Mouse (Mus musculus): ENCODE data around the gene Tac4. TPM values are rescaled to one million over a fixed set of nuclear protein-coding genes. Genes with fewer than 3 reads are reported as not detected.

Tac4 gene
- total RNA-seq, 1 experiment: 0.18 TPM

- no peak overlapping the region for H3K4me3 ChIP-seq (ENCODE audit: insufficient read depth in 1 of 2, low read depth in 1 of 2, low read length in 2 of 2, poor library complexity in 1 of 2, severe bottlenecking in 1 of 2)
- H3K27ac ChIP-seq (ENCODE audit: insufficient read depth, low read depth, low read length, poor library complexity, severe bottlenecking): no peak overlapping the region
- DNase-seq (ENCODE audit: low read depth, low spot score): no peak
- H3K36me3 ChIP-seq (ENCODE audit: control insufficient read depth, insufficient read depth, low read length, poor library complexity, severe bottlenecking): peaks cover 9% of the 10 kb centered on the region
- H3K4me1 ChIP-seq (ENCODE audit: control insufficient read depth in 2 of 2, insufficient read depth in 2 of 2, low read length in 2 of 2, poor library complexity in 1 of 2): peaks cover 7 to 60% of the 10 kb centered on the region in 2 experiments
- H3K9ac ChIP-seq (ENCODE audit: insufficient read depth, low read depth, low read length, poor library complexity, severe bottlenecking): no peak overlapping the region
- TF ChIP-seq ZC3H11A (IDR thresholded peaks at IDR 0.05; ENCODE audit: borderline replicate concordance, low read depth, low read length) (no peak), HCFC1 (IDR thresholded peaks at IDR 0.05; ENCODE audit: borderline replicate concordance, insufficient read depth, low read length) (no peak), ZNF384 (IDR thresholded peaks at IDR 0.05; ENCODE audit: low read depth, low read length) (no peak), CHD2 (IDR thresholded peaks at IDR 0.05; ENCODE audit: low read depth, low read length) (no peak), MAFK (IDR thresholded peaks at IDR 0.05; ENCODE audit: insufficient read depth, low read depth, low read length) (no peak)
- no peaks in the 10 kb centered on the region for H3K9me3 ChIP-seq (ENCODE audit: control insufficient read depth, insufficient read depth, low read depth, low read length)
- in situ Hi-C loops (cut with MboI; ENCODE audit: low sequenced_read_pairs in 2 of 2, unreplicated experiment in 2 of 2): no loop called here
Measured at GRCm38 (mm10) chr11:95264455-95265013, 3.2 kb downstream of the Tac4 start.

DNA sequence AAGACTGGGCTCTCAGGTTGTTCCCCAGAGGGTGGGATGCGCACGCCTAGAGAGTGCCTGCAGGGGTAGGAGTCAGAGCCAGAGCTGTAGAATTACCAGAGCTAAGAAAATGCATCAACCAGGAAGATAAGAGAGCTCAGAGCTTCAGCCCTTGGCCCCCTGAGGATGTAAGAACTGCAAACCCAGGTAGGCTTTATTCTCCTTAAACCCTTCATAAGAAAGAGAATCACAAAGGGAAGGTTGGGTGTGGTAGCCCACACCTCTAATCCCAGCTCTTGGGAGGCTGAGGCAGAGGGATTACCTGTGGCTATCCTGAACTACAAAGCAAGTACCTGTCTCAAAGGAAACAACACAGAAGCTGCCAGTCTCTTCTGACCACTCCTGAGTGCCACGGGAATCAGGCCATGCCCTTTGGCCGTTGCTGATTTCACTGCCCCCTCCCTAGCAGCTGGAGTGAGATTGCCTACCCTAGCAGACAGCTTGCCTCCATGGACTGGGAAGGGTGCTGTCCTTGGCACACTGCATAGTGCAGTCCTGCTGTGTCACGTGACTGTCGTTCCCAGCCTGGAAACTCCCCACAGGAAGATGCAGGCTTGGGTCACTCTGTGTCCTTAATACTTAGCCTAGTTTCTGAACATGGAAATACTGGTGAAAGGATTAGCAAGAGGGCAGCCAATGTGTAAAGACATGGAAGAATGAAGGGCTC is 5.4 kb downstream of the Tac4 start:
- H3K4me1 ChIP-seq (ENCODE audit: control insufficient read depth in 2 of 2, insufficient read depth in 2 of 2, low read length in 2 of 2, poor library complexity in 1 of 2): peaks cover 7 to 51% of the 10 kb centered on the region in 2 experiments
- H3K36me3 ChIP-seq (ENCODE audit: control insufficient read depth, insufficient read depth, low read length, poor library complexity, severe bottlenecking): peaks cover 22% of the 10 kb centered on the region
- in situ Hi-C loops (cut with MboI; ENCODE audit: low sequenced_read_pairs in 2 of 2, unreplicated experiment in 2 of 2): no loop called here
- H3K27ac ChIP-seq (ENCODE audit: insufficient read depth, low read depth, low read length, poor library complexity, severe bottlenecking): peak overlapping the region; percentile 76
- no peaks in the 10 kb centered on the region for H3K9me3 ChIP-seq (ENCODE audit: control insufficient read depth, insufficient read depth, low read depth, low read length)
- TF ChIP-seq ZNF384 (IDR thresholded peaks at IDR 0.05; ENCODE audit: low read depth, low read length): no peak
- TF ChIP-seq ZC3H11A (IDR thresholded peaks at IDR 0.05; ENCODE audit: borderline replicate concordance, low read depth, low read length): no peak
- TF ChIP-seq MAFK (IDR thresholded peaks at IDR 0.05; ENCODE audit: insufficient read depth, low read depth, low read length): no peak
- no peak for TF ChIP-seq CHD2 (IDR thresholded peaks at IDR 0.05; ENCODE audit: low read depth, low read length)
- no peak for TF ChIP-seq HCFC1 (IDR thresholded peaks at IDR 0.05; ENCODE audit: borderline replicate concordance, insufficient read depth, low read length)
- DNase-seq (ENCODE audit: low read depth, low spot score): no peak
- H3K4me3 ChIP-seq (ENCODE audit: insufficient read depth in 1 of 2, low read depth in 1 of 2, low read length in 2 of 2, poor library complexity in 1 of 2, severe bottlenecking in 1 of 2): no peak overlapping the region
- H3K9ac ChIP-seq (ENCODE audit: insufficient read depth, low read depth, low read length, poor library complexity, severe bottlenecking): no peak overlapping the region

DNA sequence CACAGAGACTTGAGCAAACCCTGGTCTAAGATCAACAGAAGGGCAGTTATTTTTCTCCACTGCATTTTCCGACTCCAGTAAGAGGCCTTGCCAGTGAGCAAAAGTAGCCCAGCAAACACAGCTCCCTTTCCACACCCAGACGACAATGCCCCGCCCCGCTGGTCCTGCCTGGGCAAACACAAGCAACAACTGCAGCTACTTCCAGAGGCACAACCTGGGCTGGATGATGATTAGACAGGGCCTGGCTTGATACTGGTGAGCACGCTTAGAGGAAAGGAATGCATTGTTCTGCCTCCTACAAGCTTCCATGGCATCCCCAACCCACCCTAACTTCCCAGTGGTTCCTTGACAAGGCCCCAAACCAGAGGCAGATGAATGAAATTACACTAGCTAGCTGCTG is 12.3 kb downstream of the Tac4 start:
- Histone ChIP-seq H3K4me3 (ENCODE audit: insufficient read depth in 1 of 2, low read depth in 1 of 2, low read length in 2 of 2, poor library complexity in 1 of 2, severe bottlenecking in 1 of 2) (no peak overlapping the region), H3K27ac (ENCODE audit: insufficient read depth, low read depth, low read length, poor library complexity, severe bottlenecking) (peak overlapping the region; percentile 45; the same call in 1 of the 2 replicates), H3K36me3 (ENCODE audit: control insufficient read depth, insufficient read depth, low read length, poor library complexity, severe bottlenecking) (peaks cover 70% of the 10 kb centered on the region), H3K9me3 (ENCODE audit: control insufficient read depth, insufficient read depth, low read depth, low read length) (no peaks in the 10 kb centered on the region), H3K9ac (ENCODE audit: insufficient read depth, low read depth, low read length, poor library complexity, severe bottlenecking) (peak overlapping the region; percentile 13; the same call in 1 of the 2 replicates), H3K4me1 (ENCODE audit: control insufficient read depth in 2 of 2, insufficient read depth in 2 of 2, low read length in 2 of 2, poor library complexity in 1 of 2) (peaks cover 6 to 16% of the 10 kb centered on the region in 2 experiments)
- in situ Hi-C loops (cut with MboI; ENCODE audit: low sequenced_read_pairs in 2 of 2, unreplicated experiment in 2 of 2): no loop called here
- no peak for DNase-seq (ENCODE audit: low read depth, low spot score)
- TF ChIP-seq ZC3H11A (IDR thresholded peaks at IDR 0.05; ENCODE audit: borderline replicate concordance, low read depth, low read length) (no peak), HCFC1 (IDR thresholded peaks at IDR 0.05; ENCODE audit: borderline replicate concordance, insufficient read depth, low read length) (no peak), CHD2 (IDR thresholded peaks at IDR 0.05; ENCODE audit: low read depth, low read length) (no peak), MAFK (IDR thresholded peaks at IDR 0.05; ENCODE audit: insufficient read depth, low read depth, low read length) (no peak), ZNF384 (IDR thresholded peaks at IDR 0.05; ENCODE audit: low read depth, low read length) (no peak)

DNA sequence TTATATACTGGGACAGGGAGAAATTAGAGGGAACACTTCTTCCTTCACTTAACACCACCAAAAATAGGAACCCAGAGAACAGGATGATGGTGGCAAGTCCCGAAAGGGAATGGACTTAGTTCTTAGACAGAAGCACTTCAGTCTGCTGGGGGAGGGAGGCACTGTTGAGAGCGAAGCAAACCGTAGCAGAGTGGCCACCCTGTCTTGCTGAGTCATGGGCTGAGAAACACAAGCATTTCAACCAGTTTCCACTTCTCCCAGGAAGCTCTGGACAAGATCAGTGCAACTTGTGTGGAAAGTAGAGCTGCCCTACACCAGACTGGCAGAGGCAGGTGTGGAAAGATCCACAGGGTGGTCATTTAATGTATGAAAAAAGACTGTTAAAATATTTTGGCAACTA is 13.3 kb downstream of the Tac4 start:
- DNase-seq (ENCODE audit: low read depth, low spot score): no peak
- in situ Hi-C loops (cut with MboI; ENCODE audit: low sequenced_read_pairs in 2 of 2, unreplicated experiment in 2 of 2): loop anchor here in 1 of 2 experiments (25.0 kb wide), 1 partner anchor 1888 kb away; the partner anchor contains the start of gene Tbkbp1
- TF ChIP-seq MAFK (IDR thresholded peaks at IDR 0.05; ENCODE audit: insufficient read depth, low read depth, low read length): 0 out of 2 replicates have a peak, but pooled peaks have one; percentile 44
- no peak for TF ChIP-seq ZNF384 (IDR thresholded peaks at IDR 0.05; ENCODE audit: low read depth, low read length)
- peak overlapping the region; percentile 65 for H3K27ac ChIP-seq (ENCODE audit: insufficient read depth, low read depth, low read length, poor library complexity, severe bottlenecking)
- no peak overlapping the region for H3K9ac ChIP-seq (ENCODE audit: insufficient read depth, low read depth, low read length, poor library complexity, severe bottlenecking)
- peaks cover 74% of the 10 kb centered on the region for H3K36me3 ChIP-seq (ENCODE audit: control insufficient read depth, insufficient read depth, low read length, poor library complexity, severe bottlenecking)
- H3K9me3 ChIP-seq (ENCODE audit: control insufficient read depth, insufficient read depth, low read depth, low read length): no peaks in the 10 kb centered on the region
- no peak overlapping the region for H3K4me3 ChIP-seq (ENCODE audit: insufficient read depth in 1 of 2, low read depth in 1 of 2, low read length in 2 of 2, poor library complexity in 1 of 2, severe bottlenecking in 1 of 2)
- H3K4me1 ChIP-seq (ENCODE audit: control insufficient read depth in 2 of 2, insufficient read depth in 2 of 2, low read length in 2 of 2, poor library complexity in 1 of 2): peaks cover 6 to 14% of the 10 kb centered on the region in 2 experiments
